Mouse (Mus musculus): ENCODE results near the gene Celsr2.

Gene Celsr2

GRCm38 (mm10) chr3:108381945-108382875 is 33.1 kb downstream of the Celsr2 start:
- DNase-seq (ENCODE audit: inconsistent ontology term), result no peak

- no peak for DNase-seq (ENCODE audit: inconsistent ontology term)
These were observed 34.7 kb downstream of the Celsr2 start for GRCm38 (mm10) chr3:108380695-108381094.

- DNase-seq (ENCODE audit: inconsistent ontology term), result no peak
These were observed 36.3 kb downstream of the Celsr2 start for GRCm38 (mm10) chr3:108378875-108379663.

GRCm38 (mm10) chr3:108372691-108373090 is 42.7 kb downstream of the Celsr2 start:
- DNase-seq (ENCODE audit: inconsistent ontology term), result no peak

- DNase-seq (ENCODE audit: inconsistent ontology term), result peak; percentile 69
These were observed 43.1 kb downstream of the Celsr2 start for GRCm38 (mm10) chr3:108372274-108372673.

GRCm38 (mm10) chr3:108368721-108369120 is 46.6 kb downstream of the Celsr2 start:
- DNase-seq (ENCODE audit: inconsistent ontology term), result no peak

- DNase-seq (ENCODE audit: inconsistent ontology term), result no peak
These were observed 47.5 kb downstream of the Celsr2 start for GRCm38 (mm10) chr3:108367828-108368227.

- no peak for DNase-seq (ENCODE audit: inconsistent ontology term)
These were observed 48.2 kb downstream of the Celsr2 start for GRCm38 (mm10) chr3:108367173-108367572.

GRCm38 (mm10) chr3:108364270-108364995 is 50.9 kb downstream of the Celsr2 start, which contains the start of gene Mybphl:
Mybphl (plus strand) TSS chr3:108364911.
- no peak for DNase-seq (ENCODE audit: inconsistent ontology term)

- DNase-seq (ENCODE audit: inconsistent ontology term), result no peak
These were observed 51.7 kb downstream of the Celsr2 start for GRCm38 (mm10) chr3:108363626-108364025.

- no peak for DNase-seq (ENCODE audit: inconsistent ontology term)
These were observed 54.5 kb downstream of the Celsr2 start for GRCm38 (mm10) chr3:108360894-108361293.

- DNase-seq (ENCODE audit: inconsistent ontology term), result no peak
These were observed 56.9 kb downstream of the Celsr2 start for GRCm38 (mm10) chr3:108358445-108358844.

- no peak for DNase-seq (ENCODE audit: inconsistent ontology term)
These were observed 58.3 kb downstream of the Celsr2 start for GRCm38 (mm10) chr3:108357051-108357450.

GRCm38 (mm10) chr3:108355245-108355644 is 60.1 kb downstream of the Celsr2 start:
- no peak for DNase-seq (ENCODE audit: inconsistent ontology term)

GRCm38 (mm10) chr3:108348376-108348775 is 67.0 kb downstream of the Celsr2 start:
- no peak for DNase-seq (ENCODE audit: inconsistent ontology term)

- no peak for DNase-seq (ENCODE audit: inconsistent ontology term)
These were observed 69.5 kb downstream of the Celsr2 start for GRCm38 (mm10) chr3:108345855-108346254.

- no peak for DNase-seq (ENCODE audit: inconsistent ontology term)
These were observed 73.2 kb downstream of the Celsr2 start for GRCm38 (mm10) chr3:108342185-108342584.

- DNase-seq (ENCODE audit: inconsistent ontology term), result no peak
These were observed 74.3 kb downstream of the Celsr2 start for GRCm38 (mm10) chr3:108341040-108341439.
